Mouse (Mus musculus) forebrain, embryonic 13.5 days (tissue): ENCODE data around the gene Gc. TPM values are rescaled to one million over a fixed set of nuclear protein-coding genes. Genes with fewer than 3 reads are reported as not detected.

Source experiments
- polyA plus RNA-seq: library from polyadenylated mRNA; unstranded; fragments of >200 nt; fragmentation: Nextera tagmentation; extraction: Ambion mirVana; gene quantifications from 2 replicates; pipeline ENCODE4 v1.2.1, GENCODE M21; 2015

Gene Gc
- polyA plus RNA-seq, 1 experiment from 2014 or later: not detected

Other genes with a start within 250 kb of the Gc start
- not detected in 2 replicates for gene Npffr2, start 69.5 kb upstream of the Gc start, polyA plus RNA-seq